Mouse (Mus musculus): ENCODE data around the gene Copz1.
A peak's percentile ranks its signal among the peaks of the same experiment; 100 is the strongest.

The Copz1 gene

DNA sequence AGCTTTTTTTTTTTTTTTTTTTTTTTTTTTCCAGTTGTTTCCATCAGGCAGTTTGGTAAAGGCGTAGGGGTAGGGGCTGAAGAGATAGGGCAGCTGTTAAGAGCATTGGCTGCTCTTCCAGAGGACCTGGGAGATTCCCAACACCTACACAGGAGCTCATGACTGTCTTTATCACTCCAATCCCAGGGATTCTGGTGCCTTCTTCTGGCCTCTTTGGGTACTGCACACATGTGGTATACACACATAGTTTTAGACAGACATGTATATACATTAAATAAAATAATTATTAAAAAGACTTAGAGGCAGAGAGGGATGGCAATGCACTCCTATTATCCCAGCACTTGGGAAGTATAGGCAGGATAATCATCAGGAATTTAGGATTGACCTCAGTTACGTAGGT, 20.9 kb downstream of the Copz1 start:
- no peak for DNase-seq (ENCODE audit: low spot score)

DNA sequence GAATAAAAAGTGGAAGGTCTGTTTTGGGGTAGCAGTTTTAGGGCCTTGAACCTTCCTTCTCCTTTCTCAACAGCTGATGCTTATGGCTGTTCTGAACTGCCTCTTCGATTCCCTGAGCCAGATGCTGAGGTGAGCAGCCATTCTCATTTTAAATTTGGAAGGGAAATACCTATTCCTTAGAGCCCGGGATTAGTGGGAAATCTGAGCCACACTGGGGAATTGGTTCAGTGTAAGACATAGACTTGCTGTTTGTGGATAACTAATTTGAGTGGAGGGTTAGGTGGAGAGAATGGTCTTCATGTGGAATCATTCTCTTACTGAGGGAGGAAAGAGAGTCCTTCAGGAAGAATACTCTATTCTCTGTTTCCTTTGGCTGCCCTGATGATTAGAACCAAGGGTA, 22.1 kb downstream of the Copz1 start:
- DNase-seq (ENCODE audit: low spot score) = no peak

DNA sequence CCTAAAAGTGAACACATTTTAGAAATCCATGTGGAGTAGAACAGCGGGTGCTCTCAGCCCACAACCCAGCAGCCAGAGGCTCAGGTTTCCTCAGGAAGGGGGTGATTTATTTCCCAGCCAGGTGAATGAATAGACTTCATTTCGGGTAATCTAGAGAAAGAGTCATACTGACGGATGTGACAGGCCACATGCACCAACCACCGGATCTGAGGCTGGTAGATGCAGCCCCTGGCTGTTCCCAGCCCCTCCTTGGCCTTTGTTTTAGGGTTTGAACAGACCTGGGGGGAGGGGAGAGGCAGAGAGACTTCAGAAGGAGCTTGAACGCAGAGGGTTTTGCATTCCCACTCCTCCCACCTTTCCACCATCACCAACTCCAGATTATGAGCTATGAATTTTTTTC, 23.3 kb downstream of the Copz1 start:
- no peak for DNase-seq (ENCODE audit: low spot score)

DNA sequence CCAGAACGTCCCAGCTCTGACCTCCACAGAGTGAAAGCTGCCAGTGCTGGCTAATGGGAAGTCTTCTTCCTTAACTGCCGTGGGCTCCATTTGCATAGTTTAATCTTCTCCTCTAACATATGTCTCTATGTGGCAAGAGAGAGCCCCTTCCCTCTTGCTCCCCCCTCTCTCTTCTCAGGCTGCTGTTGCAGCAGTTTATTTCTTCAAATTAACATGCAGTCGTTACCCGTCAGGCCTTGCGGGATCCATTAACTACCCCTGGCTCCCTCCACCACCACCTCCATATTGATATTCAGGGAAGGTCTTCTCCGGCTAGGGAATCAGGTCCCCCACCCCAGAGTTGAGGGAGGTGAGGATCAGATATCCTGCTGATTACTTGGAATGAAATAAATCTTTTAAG, 24.8 kb downstream of the Copz1 start:
- no peak for DNase-seq (ENCODE audit: low spot score)

DNA sequence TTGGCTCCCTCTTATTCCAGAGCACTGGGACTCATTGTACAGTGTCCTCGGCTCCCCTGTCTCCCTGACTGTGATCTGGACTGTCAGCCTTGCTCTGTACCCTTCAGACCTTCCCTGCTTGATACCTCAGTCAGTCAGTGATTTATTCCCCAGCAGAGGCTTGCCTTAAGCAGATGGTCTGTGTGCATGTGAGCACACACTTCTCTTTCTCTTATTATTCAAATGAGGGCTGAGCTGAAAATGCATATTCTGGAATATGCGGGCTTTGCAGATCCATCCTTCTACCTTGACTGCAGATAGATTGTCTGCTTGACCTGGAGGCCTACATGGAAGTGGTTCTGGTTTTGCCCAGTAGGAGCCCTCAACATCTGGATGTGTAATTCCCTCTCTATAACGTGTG, 25.5 kb downstream of the Copz1 start:
- DNase-seq (ENCODE audit: low spot score) = no peak

DNA sequence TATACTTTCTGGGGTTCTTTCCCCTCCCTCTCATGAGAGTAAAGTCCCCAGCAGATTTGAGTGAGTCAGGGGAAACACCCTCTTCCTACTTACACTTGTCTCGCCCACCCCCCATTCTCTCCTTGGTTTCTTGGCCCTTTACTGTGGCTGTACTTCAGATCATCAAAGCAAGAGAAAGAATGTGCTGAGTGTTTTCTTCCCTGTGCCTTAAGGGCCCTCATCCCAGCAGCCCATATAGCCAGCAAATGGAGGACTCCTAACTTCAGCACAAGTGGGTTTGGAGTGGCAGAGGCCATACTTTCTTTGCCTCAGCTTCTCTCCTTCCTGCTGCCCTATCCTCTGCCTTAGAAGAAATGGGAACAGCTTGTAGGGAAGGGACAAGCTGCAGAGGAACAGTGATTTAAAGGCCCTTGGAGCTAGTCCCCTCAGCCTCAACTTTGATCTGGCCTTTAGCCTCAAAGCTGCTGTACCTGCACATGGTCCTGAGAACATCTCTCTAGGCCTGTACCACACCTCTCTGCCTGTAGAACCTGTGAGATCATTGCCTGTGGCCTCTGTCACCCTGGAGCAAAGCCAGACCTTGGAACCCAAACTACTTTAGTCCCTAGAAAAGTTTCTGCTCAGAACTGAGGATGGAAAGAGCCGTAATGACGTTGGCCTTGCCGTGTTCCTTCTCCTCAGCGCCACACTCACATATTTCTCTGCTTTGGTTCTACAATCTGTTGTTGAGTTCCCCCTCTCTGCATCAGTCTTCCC, 26.5 kb downstream of the Copz1 start:
- no peak for DNase-seq (ENCODE audit: low spot score)

DNA sequence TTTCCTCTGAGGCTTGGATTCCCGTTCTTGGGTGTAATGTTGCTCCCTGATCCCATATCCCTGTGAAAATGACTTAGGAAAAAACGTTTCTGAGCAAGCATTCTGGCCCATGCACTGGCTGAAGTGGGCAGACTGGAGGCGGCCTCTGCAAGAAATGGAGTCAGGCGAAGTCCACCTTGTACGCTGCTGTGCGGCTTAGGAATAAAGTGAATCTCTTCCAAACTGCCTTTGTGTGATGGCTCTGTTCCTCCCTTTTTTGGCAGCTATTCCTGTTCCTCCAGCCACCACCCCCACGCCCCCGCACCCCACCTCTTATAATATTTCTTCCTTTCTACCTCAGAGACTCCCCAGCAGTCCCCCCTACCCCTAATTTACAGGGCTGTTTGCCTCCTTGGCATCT, 27.1 kb downstream of the Copz1 start:
- no peak for DNase-seq (ENCODE audit: low spot score)

DNA sequence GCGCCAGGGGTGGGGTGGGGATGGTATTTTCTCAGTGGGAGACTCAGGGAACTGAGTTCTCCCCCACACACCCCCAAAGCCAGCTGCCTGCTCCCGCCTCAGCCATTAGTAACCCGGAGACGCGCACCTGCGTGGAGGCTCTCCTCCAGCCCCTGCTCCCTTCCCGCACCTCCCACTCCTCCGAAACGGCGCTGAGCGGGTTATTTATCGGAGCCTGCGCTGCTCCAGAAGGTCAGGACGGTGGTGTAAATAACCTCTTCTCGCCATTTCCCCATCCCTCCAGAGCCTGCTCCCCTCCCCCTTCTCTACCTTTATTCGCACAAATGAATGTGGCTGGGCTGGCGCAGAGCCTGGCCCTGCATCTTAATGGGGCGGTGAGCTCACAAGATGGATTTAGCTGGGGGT, 27.6 kb downstream of the Copz1 start:
- no peak for DNase-seq (ENCODE audit: low spot score)

DNA sequence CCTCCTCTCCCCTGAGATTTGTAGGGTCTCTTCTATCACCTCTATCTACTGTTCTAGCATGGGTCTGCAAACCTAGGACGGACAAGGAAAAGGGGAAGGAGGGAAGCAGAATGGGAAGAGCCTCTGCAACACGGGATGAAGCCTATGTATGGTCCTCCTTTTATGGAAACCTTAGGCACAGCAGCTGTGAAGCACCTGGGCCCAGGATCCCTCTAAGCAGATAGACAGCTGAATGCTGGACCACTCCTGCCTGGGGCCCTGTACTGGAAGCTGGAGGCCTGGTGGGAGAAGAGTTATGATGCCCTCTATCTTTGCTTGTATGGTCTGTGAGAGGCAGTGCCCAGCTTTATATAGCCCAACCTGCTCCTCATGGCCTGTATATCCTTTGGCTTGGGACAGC, 28.0 kb downstream of the Copz1 start:
- no peak for DNase-seq (ENCODE audit: low spot score)

DNA sequence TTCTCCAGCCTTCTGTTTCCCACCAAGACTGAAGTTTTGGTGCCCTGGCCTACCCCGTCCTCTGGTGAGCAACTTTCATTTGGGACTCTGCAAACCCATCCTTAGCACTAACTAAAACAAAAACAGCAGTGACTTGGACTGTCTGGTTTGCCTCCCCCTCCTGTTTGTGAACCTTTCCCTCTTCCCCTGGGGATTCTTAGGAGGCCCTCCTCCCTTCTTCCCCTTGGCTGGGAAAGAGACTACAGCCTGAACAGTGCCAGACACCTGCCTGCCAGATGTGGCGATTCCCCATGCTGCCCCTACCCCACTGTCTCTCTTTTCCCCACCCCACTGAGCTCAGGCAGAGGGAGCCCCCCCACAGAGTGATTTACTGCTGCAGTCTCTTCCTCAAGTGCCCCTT, 28.5 kb downstream of the Copz1 start:
- DNase-seq (ENCODE audit: low spot score) = no peak

DNA sequence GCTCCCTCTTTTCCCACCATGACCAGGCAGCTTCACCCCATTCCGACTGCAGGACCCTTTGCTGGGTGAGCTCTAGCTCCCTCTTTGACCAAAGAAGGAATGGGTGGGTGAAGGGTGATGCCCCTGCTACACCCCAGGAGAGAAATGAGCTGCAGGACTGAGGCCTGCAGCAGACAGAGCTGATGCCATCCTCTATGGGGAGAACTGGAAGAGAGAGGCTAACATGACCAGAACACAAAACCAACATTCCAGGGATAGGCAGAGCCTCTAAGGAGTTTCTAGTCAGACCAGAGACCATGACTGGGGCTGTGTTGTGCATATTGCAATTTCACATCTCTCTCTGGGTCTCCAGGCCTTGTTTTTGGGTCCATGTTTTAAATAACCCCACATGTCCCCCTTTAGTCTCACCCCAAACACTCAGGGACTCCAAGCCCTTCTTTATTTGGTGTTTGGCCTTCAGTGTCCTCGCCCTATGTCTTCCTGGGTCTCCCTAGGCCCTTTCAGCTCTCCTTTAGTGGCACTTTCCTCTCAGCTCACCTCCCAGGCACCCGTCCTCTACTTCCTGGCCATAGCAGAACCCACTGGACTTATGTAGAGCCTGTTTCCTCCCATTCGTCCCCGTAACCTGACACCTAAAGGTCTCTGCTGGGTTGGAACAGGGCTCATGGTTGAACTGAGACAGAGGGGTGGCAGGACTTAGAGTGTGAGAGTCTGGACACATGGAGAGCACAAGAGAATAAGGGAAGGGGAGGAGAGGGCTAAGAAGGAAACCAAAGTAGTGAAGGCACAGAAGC, 29.2 kb downstream of the Copz1 start:
- no peak for DNase-seq (ENCODE audit: low spot score)

DNA sequence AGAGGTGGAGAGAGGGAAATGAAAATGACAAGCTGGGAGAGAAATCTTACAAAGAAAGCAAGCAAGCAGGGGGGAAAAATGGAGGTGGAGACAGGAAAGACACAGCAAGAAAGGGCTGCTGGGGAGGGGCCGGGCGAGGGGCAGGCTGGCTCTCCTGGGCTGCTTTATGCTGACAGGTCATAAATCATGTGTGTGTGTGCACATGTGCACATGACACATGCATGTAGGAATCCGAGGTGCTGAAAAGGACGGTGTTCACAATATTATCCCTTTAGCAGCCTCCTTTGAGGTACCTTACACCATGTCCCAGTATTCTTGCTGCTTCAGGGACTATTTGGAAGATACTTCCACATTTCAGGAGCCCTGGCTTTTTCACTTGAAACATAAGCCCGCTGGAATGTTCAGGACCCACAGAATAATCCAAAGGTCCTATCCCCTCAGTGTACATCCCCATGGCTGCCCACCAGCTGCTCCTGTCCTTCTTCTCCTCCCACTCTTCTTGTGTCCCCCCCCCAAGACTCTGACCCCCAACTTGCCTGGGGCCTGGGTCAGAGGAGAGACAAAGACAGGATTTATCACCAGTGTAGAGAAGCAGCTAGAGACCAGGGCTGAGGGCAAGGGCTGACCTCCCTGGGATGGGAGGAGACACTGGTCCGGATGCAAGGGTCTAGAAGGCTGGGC, 30.0 kb downstream of the Copz1 start:
- DNase-seq (ENCODE audit: low spot score) = no peak

DNA sequence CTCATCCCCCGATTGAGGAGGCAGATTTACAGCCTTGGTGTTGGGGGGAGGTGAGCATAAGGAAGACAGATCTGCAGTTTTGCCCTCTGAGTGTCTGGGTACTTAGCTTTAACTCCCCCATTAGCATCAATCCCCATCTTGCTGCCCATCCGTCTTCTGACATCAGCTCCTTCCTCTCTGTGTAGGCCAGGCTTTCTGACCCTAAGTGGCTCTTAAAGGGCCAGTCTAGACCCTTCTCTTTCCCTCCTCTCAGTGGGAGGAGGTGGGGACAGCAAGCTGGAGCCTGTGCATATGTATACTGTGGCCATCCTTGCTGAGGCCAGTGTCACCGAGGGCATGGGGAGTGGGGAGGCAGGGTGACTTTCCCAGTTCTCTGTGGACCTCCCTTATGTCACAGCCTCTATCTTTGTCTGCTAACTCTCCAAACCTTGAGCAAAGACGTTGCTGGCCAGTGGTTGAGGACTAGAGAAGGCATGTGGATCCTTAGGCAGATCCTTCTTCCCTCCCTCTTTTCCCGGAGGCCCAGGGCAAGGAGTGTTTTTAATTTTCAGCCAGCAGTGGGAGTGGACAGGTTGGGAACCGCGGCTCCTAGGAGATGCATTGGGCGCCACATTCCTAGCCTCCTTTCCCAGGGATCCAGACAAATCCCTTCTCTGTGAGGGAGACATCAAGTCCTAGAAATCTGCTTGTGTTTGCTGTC, 31.6 kb downstream of the Copz1 start:
- no peak for DNase-seq (ENCODE audit: low spot score)

DNA sequence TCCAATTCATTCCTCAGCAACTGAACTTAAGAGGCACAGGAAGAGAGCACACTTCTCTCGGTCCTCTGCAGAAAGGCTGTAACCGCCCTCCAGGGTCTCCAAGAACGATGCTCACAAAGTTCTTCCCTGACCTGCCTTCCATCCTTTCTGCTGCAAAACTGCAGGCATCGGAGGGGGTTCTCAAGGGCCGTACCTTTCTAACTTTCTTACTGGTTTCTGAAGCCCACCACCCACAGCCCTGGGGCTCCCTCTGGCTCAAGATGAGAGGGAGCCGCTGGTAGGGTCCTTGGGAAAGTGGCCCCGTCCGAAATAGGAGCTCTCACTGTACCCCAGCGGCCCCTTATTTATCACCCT, 32.1 kb downstream of the Copz1 start:
- DNase-seq (ENCODE audit: low spot score) = no peak

DNA sequence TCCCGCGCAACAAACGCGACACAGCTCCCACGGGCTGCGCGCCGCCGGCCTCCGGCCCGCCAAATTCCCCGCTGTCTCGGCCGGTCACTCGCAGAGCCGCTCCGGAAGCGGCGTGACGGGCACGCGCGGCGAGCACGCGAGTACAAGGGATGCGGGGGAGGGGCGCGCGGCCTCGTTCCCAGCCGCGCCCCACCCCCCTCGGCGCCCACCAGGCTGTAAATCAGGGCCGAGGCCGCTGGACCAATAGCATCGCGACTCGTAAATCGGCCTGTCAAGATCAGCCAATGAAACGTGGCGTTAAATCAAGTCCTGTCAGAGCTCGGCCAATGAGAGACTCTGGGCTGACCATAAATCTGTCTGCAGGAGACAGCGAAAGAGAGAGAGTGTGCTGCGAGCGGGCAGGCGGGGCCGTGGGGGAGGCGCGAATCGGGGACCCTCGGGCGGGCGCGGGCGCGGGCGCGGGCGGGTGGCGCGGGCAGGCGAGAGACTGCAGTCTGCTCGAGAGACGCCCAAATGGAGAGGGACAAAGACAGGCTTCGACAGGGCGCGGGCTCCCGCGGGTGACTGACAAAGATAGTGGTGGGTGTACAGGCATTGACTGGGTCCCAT, 32.7 kb downstream of the Copz1 start:
- DNase-seq (ENCODE audit: low spot score) = peak; percentile 79

DNA sequence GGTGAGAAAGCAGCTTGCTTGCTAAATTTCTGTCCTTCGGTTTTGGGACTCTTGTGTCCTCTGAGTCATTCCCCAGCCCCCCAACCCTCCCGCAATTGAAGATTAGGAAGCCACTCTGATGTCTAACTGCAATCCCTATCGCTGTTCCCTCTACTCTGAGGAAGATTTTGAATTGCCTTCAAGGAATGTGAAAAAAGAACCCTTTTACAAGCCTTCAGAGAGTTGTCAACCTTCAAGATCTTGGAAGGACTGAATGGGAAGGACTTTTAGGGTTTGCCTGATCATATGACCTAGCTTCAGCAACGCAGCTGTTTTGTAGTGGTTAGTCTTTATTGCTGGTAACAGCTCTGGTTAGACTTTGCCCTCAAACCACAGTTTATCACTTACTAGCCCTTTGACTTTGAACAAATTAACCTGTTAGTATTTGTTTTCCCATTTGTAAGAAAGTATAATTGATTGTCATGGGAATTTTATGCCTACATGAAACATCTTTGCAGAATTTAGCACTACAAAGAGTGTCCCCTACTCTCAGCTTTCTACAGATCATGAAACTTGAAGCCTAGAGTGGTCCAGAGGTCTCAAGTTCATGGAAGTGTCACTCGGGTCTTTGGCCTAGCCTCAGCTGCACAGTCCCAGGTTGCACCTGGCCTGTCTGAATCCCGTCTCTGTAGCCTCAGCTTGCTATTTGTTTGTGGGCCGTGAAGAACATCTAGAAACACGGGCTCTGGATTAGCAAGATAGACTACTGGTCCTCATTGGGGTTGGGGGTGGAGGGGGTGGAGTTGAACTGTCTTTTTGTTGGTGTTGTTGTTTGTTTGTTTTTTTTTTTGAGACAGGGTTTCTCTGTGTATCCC, 33.5 kb downstream of the Copz1 start:
- no peak for DNase-seq (ENCODE audit: low spot score)

DNA sequence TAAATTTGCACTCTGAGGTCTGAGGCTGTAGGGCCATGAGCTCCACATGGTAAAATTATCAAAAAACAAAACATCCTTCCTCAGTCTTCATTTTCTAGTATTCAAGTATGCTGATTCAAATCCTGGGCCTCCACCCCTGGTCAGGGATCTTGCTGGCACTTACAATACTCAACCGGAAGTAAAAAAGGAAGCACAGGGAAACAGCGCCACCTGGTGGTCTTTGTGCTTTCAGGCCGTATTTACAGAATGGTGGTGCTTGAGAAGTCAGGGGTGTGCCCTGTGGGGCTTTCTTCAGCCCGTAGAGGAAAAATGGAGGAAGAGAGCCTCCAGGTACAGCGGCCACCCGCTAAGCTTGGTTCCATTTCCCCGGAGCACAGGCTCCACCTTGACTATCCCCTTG, 34.6 kb downstream of the Copz1 start:
- peak; percentile 86 for DNase-seq (ENCODE audit: low spot score)

DNA sequence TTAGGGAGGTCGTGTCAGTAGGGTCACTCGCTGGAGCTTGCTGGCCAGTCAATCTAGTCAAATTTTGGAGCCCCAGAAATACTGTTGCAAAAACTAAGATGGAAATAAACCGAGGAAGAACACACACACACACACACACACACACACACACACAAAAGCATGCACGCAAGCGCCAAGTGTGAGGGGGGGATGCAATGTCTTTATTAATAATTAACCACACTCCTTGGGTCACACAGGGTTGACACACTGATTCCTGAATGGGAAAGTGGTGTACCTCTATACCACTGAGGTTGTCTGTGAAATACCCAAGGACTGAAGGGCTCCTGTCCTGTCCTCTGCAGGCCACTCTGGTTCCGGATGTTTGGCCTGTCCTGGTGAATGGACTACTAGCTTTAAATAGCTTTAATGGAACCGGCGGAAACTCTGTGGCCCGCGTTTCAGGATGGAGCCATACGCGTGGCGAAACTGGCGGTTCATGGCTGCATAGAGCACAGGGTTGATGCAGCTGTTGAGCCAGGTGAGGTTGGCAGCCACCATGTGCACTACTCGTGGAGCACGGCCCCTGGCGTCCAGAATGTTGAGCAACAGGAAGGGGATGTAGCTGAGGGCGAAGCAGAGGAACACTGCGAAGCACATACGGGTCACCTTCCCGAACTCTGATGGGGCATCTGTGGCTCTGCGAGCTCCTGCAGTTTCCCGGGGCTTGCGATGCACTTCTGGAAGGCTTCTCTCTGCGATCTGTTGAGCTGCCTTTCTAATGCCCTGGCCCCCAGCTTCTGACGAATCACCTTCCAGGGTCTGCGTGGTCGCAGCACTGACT, 35.8 kb downstream of the Copz1 start:
- no peak for DNase-seq (ENCODE audit: low spot score)

DNA sequence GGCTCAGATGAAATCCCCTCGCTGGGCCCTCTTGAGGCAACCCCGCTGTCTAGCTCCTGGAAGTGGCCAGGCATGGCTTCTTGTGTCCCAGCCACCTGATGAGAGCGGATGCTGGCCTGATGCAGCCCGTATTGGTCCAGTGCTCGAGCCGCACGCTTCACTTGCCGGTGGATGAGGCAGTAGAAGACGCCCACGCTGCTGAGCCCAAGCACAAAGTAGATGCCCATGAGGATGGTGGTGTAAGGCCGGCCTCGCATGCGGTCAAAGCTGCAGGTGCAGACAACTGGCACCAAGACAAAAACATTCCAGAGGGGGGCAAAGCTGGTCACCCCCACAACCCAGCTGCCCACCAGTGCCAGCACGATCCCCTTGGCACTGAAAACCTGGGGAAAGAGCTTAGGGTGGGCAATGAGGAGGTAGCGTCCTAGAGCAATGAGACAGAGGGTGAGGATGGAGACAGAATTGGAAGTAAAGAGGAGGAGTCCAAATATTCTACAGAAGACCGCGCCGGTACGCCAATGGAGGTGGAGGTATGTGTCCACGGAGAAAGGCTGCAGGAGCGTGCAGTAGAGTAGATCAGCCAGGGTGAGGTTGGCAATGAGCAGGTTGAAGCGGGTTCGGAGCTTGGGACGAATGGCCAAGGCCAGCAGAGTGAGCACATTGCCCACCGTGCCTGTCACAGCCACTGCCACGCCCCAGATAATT, 36.5 kb downstream of the Copz1 start:
- no peak for DNase-seq (ENCODE audit: low spot score)
